Mouse (Mus musculus) B cell, adult 62 days (primary cell): ENCODE data around the gene Foxd3. TPM values are rescaled to one million over a fixed set of nuclear protein-coding genes. Genes with fewer than 3 reads are reported as not detected.

Experiments
- total RNA-seq: library from RNA; stranded (reverse); gene quantifications from 4 replicates; pipeline ENCODE4 v1.2.4, GENCODE M21; 2023

Foxd3 gene
- total RNA-seq, result not detected in 4 replicates

DNA sequence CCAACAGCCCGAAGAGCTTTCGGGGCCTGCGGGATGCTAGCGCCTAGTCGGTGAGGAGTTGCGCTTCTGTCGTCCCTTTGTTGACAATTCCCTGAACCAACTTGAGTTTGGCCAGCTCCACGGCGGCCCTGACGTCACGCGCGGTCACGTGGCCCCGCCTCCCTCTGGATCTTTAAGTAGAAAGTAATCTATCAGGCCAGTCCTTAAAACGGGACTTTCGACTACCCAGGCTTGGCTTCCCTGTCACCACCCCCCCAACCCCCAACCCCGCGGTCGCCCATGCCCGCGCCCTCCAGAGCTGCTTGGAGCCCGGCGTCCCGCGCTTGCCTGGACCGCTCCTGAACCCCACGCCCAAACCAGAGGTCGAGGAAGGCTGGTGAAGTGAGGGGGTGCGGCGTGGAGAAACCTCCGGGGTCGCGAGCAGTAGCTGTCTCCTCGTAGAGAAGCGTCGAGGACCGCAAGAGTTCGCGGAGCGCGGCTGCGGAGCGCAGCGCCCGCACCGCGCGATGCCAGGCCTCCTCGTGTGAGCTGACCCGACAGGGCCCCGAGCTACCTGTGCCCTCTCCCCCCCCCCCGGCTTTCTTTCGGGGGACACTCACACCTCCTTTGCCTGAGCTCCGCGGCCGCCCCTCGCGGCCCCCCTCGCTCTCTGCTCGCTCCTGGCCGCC is at the start of gene Foxd3:
TSS of gene Foxd3 (plus strand) at position 363 of the 668 bp plus-strand sequence.

Other genes with a start within 250 kb of the Foxd3 start
- 4.4 to 6.9 TPM (median 6.0 TPM) in 4 replicates for gene Alg6, start 59.4 kb downstream of the Foxd3 start, total RNA-seq
- 5.9 to 8.5 TPM (median 6.7 TPM) in 4 replicates for gene Efcab7, start 172.9 kb downstream of the Foxd3 start, total RNA-seq